Mouse (Mus musculus) neural tube, embryonic 11.5 days (tissue): ENCODE measurements around the gene Rab3c. TPM values are rescaled to one million over a fixed set of nuclear protein-coding genes. Genes with fewer than 3 reads are reported as not detected.

ENCODE experiments used
- ATAC-seq: fragments of 200-750 bp; cut with Nextera tagmentation; 2 replicates; pipeline ENCODE4 v1.8.0; 2017; ENCODE audit warnings: moderate number of reproducible peaks, mild to moderate bottlenecking, moderate TSS enrichment, moderate library complexity; ENCODE audit not compliant: insufficient read depth, low FRiP score, low TSS enrichment
- DNase-seq: peaks from one replicate; pipeline ENCODE4 v3.0.0-alpha.2; 2015; ENCODE audit warnings: low spot score
- H3K27ac ChIP-seq: fragments of 300-500 bp; sonication (generic); 2 replicates; pipeline ENCODE4 v1.5.1; 2014; ENCODE audit warnings: low read depth, mild to moderate bottlenecking, low read length
- H3K27me3 ChIP-seq: fragments of 300-500 bp; sonication (generic); 2 replicates; pipeline ENCODE4 v1.6.1; 2014; ENCODE audit warnings: mild to moderate bottlenecking, low read length, mixed read lengths; ENCODE audit not compliant: control insufficient read depth, insufficient read depth
- H3K36me3 ChIP-seq: fragments of 300-500 bp; sonication (generic); 2 replicates; pipeline ENCODE4 v1.6.1; 2014; ENCODE audit warnings: mild to moderate bottlenecking, low read length, moderate library complexity, mixed read lengths; ENCODE audit not compliant: control insufficient read depth, insufficient read depth
- H3K4me1 ChIP-seq: fragments of 300-500 bp; sonication (generic); 2 replicates; pipeline ENCODE4 v1.6.1; 2014; ENCODE audit warnings: low read length, mixed read lengths; ENCODE audit not compliant: control insufficient read depth, insufficient read depth
- H3K4me2 ChIP-seq: fragments of 300-500 bp; sonication (generic); 2 replicates; pipeline ENCODE4 v1.6.1; 2014; ENCODE audit warnings: low read depth, mild to moderate bottlenecking, moderate library complexity
- H3K4me3 ChIP-seq: fragments of 300-500 bp; sonication (generic); 2 replicates; pipeline ENCODE4 v1.5.1; 2014; ENCODE audit warnings: low read depth, low read length
- H3K9ac ChIP-seq: fragments of 300-500 bp; sonication (generic); 2 replicates; pipeline ENCODE4 v1.6.1; 2014; ENCODE audit warnings: mild to moderate bottlenecking, low read length
- H3K9me3 ChIP-seq: fragments of 300-500 bp; sonication (generic); 2 replicates; pipeline ENCODE4 v1.6.1; 2016; ENCODE audit warnings: low read length; ENCODE audit not compliant: control insufficient read depth
- WGBS: fragments of 180-500 bp; shearing (Covaris S2); extraction: QIAGEN DNeasy Blood & Tissue Kit; methylation state at CpG from one replicate; pipeline ENCODE4 v1.1.7; 2014; 5-methylcytosine and 5-hydroxymethylcytosine counted together
- polyA plus RNA-seq: library from polyadenylated mRNA; unstranded; fragments of >200 nt; fragmentation: Nextera tagmentation; extraction: Ambion mirVana; gene quantifications from 2 replicates; pipeline ENCODE4 v1.2.1, GENCODE M21; 2014

Rab3c gene
- polyA plus RNA-seq, 1 experiment from 2014 or later = 47.5 TPM

GRCm38 (mm10) chr13:110219195-110219594 is 61.6 kb downstream of the Rab3c start:
- DNase-seq (no peak), ATAC-seq (no peak)
- WGBS = 73% methylated on average over 7 of the region's 7 CpGs
- Histone ChIP-seq H3K4me2 (no peak overlapping the region), H3K9me3 (no peaks in the 10 kb centered on the region), H3K27ac (no peak overlapping the region), H3K4me3 (no peak overlapping the region), H3K27me3 (no peaks in the 10 kb centered on the region), H3K36me3 (no peaks in the 10 kb centered on the region), H3K4me1 (no peaks in the 10 kb centered on the region), H3K9ac (no peak overlapping the region)

DNA sequence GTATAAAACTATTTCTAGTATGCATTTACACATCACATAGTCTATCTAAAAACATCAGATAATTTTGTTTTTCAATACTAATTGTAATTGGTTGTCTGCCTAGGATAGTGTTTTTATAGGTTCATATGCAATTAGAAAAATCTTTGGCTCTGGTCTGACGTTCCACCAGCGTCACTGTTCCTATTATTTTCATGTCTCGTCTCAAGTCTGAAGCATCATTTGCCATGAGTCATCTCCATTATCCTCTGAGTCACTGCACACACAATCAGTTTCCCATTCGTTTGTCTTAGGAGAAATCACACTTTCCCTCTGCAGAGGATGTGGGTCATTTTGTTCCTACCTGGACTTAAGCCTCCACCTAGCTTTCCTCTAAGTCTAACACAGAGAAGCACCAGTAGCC is 62.3 kb downstream of the Rab3c start:
- Histone ChIP-seq H3K4me3 (no peak overlapping the region), H3K4me1 (no peaks in the 10 kb centered on the region), H3K9me3 (no peaks in the 10 kb centered on the region), H3K27ac (no peak overlapping the region), H3K27me3 (no peaks in the 10 kb centered on the region), H3K36me3 (no peaks in the 10 kb centered on the region), H3K4me2 (no peak overlapping the region), H3K9ac (no peak overlapping the region)
- DNase-seq (no peak), ATAC-seq (no peak)
- WGBS = 84% methylated on average over 4 of the region's 4 CpGs

DNA sequence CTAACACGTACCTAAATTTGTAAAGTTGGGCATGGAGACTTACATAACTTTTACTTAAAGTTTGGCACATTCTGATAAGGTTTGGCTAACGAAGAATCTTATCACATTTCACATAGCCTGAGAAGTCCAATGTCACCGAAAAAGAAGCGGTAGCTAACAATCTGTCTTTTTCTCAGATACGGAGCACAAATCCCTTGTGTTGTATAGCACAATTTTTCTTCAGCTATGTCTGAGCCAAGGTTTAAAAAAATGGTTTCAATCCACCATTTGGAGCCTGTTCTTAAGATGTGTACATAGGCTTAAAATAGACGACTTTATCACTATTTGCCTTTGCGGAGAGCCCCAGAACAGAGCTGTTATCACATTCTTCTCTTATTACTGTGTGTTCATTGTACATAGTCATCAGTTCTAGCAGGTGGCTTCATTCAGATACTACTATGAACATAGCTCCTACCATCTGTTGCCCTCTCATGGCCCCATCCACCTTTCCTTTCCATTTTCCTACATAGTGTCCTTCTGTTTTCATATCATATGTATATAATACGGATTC is 69.2 kb downstream of the Rab3c start:
- no peaks in the 10 kb centered on the region for H3K9me3 ChIP-seq
- no peak overlapping the region for H3K27ac ChIP-seq
- ATAC-seq (no peak), DNase-seq (no peak)
- H3K4me3 ChIP-seq = no peak overlapping the region
- H3K4me1 ChIP-seq = no peaks in the 10 kb centered on the region
- 92% methylated on average over 8 of the region's 8 CpGs for WGBS
- no peak overlapping the region for H3K4me2 ChIP-seq
- H3K36me3 ChIP-seq = no peaks in the 10 kb centered on the region
- no peak overlapping the region for H3K9ac ChIP-seq
- no peaks in the 10 kb centered on the region for H3K27me3 ChIP-seq

- H3K36me3 ChIP-seq = no peaks in the 10 kb centered on the region
- whole genome bisulfite sequencing = 88% methylated on average over 5 of the region's 5 CpGs
- ATAC-seq = no peak
- no peaks in the 10 kb centered on the region for H3K27me3 ChIP-seq
- no peaks in the 10 kb centered on the region for H3K9me3 ChIP-seq
- DNase-seq = no peak
- no peaks in the 10 kb centered on the region for H3K4me1 ChIP-seq
- H3K4me2 ChIP-seq = no peak overlapping the region
- H3K9ac ChIP-seq = no peak overlapping the region
- H3K4me3 ChIP-seq = no peak overlapping the region
- H3K27ac ChIP-seq = no peak overlapping the region
Observed at GRCm38 (mm10) chr13:110198906-110199305, 81.9 kb downstream of the Rab3c start.

DNA sequence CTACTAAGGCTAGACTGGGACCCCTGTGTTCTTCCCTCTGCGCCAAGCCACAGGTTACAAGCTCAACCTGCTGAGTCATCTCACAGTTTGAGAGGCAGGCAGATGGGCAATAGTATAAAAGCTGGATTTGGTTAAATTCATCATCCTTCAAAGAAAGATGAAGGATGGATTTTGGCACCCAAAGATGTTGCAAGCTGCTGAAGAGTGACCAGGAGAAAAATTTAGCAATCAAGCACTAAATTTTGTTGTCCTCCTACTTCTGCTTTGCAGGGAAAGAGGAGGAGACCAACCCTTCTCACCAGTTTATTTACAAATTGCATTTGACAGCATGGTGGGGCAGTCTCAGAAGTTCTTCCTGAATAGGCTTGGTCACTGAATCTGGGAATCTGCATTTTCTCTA is 90.8 kb downstream of the Rab3c start:
- Histone ChIP-seq H3K4me3 (no peak overlapping the region), H3K4me1 (no peaks in the 10 kb centered on the region)
- 29% methylated on average over 1 of the region's 1 CpGs for WGBS

DNA sequence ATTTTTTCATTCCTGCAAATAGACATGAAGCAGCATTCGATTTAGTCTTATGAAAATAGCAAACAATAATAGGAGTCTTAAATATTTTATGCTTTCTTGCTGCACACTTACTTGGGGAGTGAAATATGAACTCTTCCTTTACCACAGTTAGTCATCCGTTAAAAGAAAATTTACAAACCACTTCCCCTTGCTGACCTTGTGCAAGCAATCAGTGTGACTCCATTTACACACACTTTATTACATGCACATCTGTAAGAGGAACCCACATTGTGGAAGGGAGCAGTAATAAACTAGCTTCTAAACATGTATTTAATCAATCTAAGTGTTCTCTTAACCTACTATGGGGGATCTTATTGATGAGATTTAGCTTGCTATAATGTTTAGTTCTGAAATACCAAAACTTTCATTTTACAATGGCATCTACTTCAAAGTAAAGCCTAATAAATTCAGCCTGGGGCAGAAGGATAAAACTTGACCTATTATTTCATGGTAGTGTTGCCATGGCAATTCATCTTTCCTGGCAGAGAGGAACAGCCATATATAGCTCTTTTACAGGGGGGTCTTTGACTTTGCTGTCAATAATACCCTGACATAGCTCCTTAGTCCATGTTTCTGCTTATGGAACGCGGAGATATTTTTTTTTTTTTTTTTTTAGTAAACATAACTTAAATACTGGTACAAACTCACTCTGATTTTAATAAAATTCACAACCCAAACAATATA is 95.7 kb downstream of the Rab3c start:
- Histone ChIP-seq H3K4me3 (no peak overlapping the region), H3K9ac (no peak overlapping the region), H3K27me3 (no peaks in the 10 kb centered on the region), H3K4me2 (no peak overlapping the region), H3K4me1 (no peaks in the 10 kb centered on the region), H3K27ac (no peak overlapping the region), H3K9me3 (no peaks in the 10 kb centered on the region), H3K36me3 (no peaks in the 10 kb centered on the region)
- ATAC-seq (no peak), DNase-seq (no peak)
- 82% methylated on average over 4 of the region's 4 CpGs for WGBS

More for the DNA sequence above, 90.8 kb downstream of the Rab3c start:
- Histone ChIP-seq H3K27ac (no peak overlapping the region), H3K4me2 (no peak overlapping the region), H3K9me3 (no peaks in the 10 kb centered on the region), H3K27me3 (no peaks in the 10 kb centered on the region), H3K36me3 (no peaks in the 10 kb centered on the region), H3K9ac (no peak overlapping the region)
- ATAC-seq (no peak), DNase-seq (no peak)

GRCm38 (mm10) chr13:110175651-110176050 is 105.1 kb downstream of the Rab3c start:
- no peaks in the 10 kb centered on the region for H3K27me3 ChIP-seq
- DNase-seq (no peak), ATAC-seq (no peak)
- no peaks in the 10 kb centered on the region for H3K9me3 ChIP-seq
- H3K4me3 ChIP-seq = no peak overlapping the region
- no peaks in the 10 kb centered on the region for H3K4me1 ChIP-seq
- H3K36me3 ChIP-seq = no peaks in the 10 kb centered on the region
- H3K9ac ChIP-seq = no peak overlapping the region
- 87% methylated on average over 6 of the region's 6 CpGs for WGBS
- H3K27ac ChIP-seq = no peak overlapping the region
- H3K4me2 ChIP-seq = no peak overlapping the region

- Histone ChIP-seq H3K27me3 (no peaks in the 10 kb centered on the region), H3K36me3 (no peaks in the 10 kb centered on the region), H3K4me1 (peaks cover 10% of the 10 kb centered on the region), H3K9me3 (no peaks in the 10 kb centered on the region), H3K9ac (no peak overlapping the region), H3K27ac (no peak overlapping the region), H3K4me2 (no peak overlapping the region), H3K4me3 (no peak overlapping the region)
- no peak for ATAC-seq
- no peak for DNase-seq
- WGBS = 76% methylated on average over 3 of the region's 3 CpGs
Observed at GRCm38 (mm10) chr13:110169669-110170068, 111.1 kb downstream of the Rab3c start.

DNA sequence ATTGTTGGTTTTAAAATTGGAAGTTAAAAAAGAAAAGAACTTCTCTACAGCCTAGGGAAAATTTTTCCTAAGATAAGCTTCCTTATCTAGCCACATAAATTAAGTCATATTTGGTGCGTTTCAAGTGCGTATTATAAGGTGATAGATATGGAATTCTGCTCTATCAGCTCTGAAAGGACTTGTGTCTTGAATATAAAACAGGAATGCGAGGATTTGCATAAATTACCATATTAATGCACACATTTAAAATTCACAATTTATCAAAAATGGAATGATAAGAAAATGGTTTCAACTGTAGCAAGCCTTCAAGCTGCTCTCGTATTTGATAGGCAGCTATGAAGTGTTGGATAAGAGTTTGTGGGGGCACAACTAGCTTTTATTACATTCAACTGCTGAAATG is 111.6 kb downstream of the Rab3c start:
- WGBS = 81% methylated on average over 4 of the region's 4 CpGs
- no peak overlapping the region for H3K4me3 ChIP-seq
- H3K36me3 ChIP-seq = no peaks in the 10 kb centered on the region
- peaks cover 10% of the 10 kb centered on the region for H3K4me1 ChIP-seq
- H3K9me3 ChIP-seq = no peaks in the 10 kb centered on the region
- no peak overlapping the region for H3K27ac ChIP-seq
- DNase-seq (no peak), ATAC-seq (no peak)
- H3K27me3 ChIP-seq = no peaks in the 10 kb centered on the region
- no peak overlapping the region for H3K9ac ChIP-seq
- H3K4me2 ChIP-seq = no peak overlapping the region
